Mouse (Mus musculus) neural tube, embryonic 12.5 days (tissue): ENCODE results near the gene Lmtk2. TPM values are rescaled to one million over a fixed set of nuclear protein-coding genes. Genes with fewer than 3 reads are reported as not detected.

Experiments used
- ATAC-seq: fragments of 200-750 bp; cut with Nextera tagmentation; 2 replicates; pipeline ENCODE4 v1.8.0; 2017; ENCODE audit warnings: low read depth, mild to moderate bottlenecking, moderate TSS enrichment, moderate library complexity; ENCODE audit not compliant: low FRiP score
- H3K27ac ChIP-seq: fragments of 300-500 bp; sonication (generic); 2 replicates; pipeline ENCODE4 v1.5.1; 2016
- H3K27me3 ChIP-seq: fragments of 300-500 bp; sonication (generic); replicated peaks from 2 replicates; pipeline ENCODE4 v1.6.1; 2016; ENCODE audit warnings: mild to moderate bottlenecking
- H3K36me3 ChIP-seq: fragments of 300-500 bp; sonication (generic); 2 replicates; pipeline ENCODE4 v1.6.1; 2016; ENCODE audit warnings: mild to moderate bottlenecking
- H3K4me1 ChIP-seq: fragments of 300-500 bp; sonication (generic); 2 replicates; pipeline ENCODE4 v1.6.1; 2016
- H3K4me2 ChIP-seq: fragments of 300-500 bp; sonication (generic); replicated peaks from 2 replicates; pipeline ENCODE4 v1.6.1; 2016; ENCODE audit warnings: mild to moderate bottlenecking
- H3K4me3 ChIP-seq: fragments of 300-500 bp; sonication (generic); 2 replicates; pipeline ENCODE4 v1.5.1; 2016
- H3K9ac ChIP-seq: fragments of 300-500 bp; sonication (generic); 2 replicates; pipeline ENCODE4 v1.6.1; 2016; ENCODE audit warnings: mild to moderate bottlenecking
- H3K9me3 ChIP-seq: fragments of 300-500 bp; sonication (generic); 2 replicates; pipeline ENCODE4 v1.6.1; 2016; ENCODE audit warnings: mild to moderate bottlenecking
- WGBS: fragments of 180-500 bp; shearing (Covaris S2); methylation state at CpG from one replicate; pipeline ENCODE4 v1.1.7; 2016; 5-methylcytosine and 5-hydroxymethylcytosine counted together
- polyA plus RNA-seq: library from polyadenylated mRNA; unstranded; fragments of >200 nt; fragmentation: Nextera tagmentation; extraction: Ambion mirVana; gene quantifications from 2 replicates; pipeline ENCODE4 v1.2.1, GENCODE M21; 2016

Lmtk2 gene
- polyA plus RNA-seq, 1 experiment from 2014 or later = 9.0 TPM

DNA sequence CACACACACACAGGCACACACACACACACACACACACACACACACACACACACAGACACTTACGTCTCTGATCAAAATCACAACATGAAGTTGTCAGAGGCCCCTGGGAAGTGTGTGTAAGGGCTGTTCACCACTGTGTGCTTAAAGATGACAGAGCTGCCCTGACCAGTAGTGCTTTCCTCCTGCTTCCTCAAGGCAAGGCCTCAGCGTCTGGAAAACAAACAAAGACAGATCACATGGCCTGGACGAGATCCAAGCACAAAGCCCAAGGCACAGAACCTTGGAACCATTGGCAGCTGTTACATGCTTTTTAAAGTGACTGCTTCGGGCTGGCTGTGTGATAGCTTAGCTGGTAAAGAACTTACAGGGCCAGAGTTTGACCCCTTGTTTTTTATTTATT, 58.4 kb downstream of the Lmtk2 start:
- no peaks in the 10 kb centered on the region for H3K9me3 ChIP-seq
- H3K27me3 ChIP-seq = no peaks in the 10 kb centered on the region
- peaks cover 34% of the 10 kb centered on the region for H3K36me3 ChIP-seq
- WGBS = 45% methylated on average over 4 of the region's 4 CpGs
- no peak overlapping the region for H3K9ac ChIP-seq
- H3K4me3 ChIP-seq = no peak overlapping the region
- no peak overlapping the region for H3K27ac ChIP-seq
- H3K4me1 ChIP-seq = no peaks in the 10 kb centered on the region
- no peak; the same call in 1 of the 2 replicates for ATAC-seq
- no peak overlapping the region for H3K4me2 ChIP-seq

DNA sequence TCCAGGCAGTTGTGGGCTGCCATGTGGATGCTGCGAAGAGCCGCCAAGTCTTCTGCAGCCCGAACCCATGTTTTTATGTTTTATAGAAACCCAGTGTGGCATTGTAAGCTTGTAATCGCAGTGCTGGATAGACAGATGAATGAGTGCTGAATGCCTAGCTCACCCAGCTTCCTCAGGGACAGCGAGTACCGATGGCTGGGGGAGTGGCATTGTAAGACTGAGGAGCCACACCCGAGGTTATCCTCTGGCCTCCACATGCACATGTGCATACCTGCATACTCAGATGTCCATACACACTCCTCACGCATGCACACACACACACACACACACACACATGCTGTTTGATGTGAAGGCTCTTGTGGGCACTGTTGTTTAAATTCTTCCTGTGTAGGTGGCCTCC, 58.9 kb downstream of the Lmtk2 start:
- no peaks in the 10 kb centered on the region for H3K4me1 ChIP-seq
- H3K36me3 ChIP-seq = peaks cover 39% of the 10 kb centered on the region
- no peaks in the 10 kb centered on the region for H3K27me3 ChIP-seq
- no peak overlapping the region for H3K27ac ChIP-seq
- WGBS = 95% methylated on average over 8 of the region's 8 CpGs
- no peaks in the 10 kb centered on the region for H3K9me3 ChIP-seq
- no peak for ATAC-seq
- H3K4me3 ChIP-seq = no peak overlapping the region
- no peak overlapping the region for H3K9ac ChIP-seq
- H3K4me2 ChIP-seq = no peak overlapping the region

- H3K4me3 ChIP-seq = no peak overlapping the region
- no peaks in the 10 kb centered on the region for H3K9me3 ChIP-seq
- peaks cover 56% of the 10 kb centered on the region for H3K36me3 ChIP-seq
- H3K27ac ChIP-seq = no peak overlapping the region
- no peak overlapping the region for H3K9ac ChIP-seq
- no peaks in the 10 kb centered on the region for H3K27me3 ChIP-seq
- no peaks in the 10 kb centered on the region for H3K4me1 ChIP-seq
- ATAC-seq = no peak
- WGBS = 86% methylated on average over 5 of the region's 5 CpGs
- no peak overlapping the region for H3K4me2 ChIP-seq
These were observed 62.0 kb downstream of the Lmtk2 start for GRCm38 (mm10) chr5:144162080-144162812.

- Histone ChIP-seq H3K27ac (no peak overlapping the region), H3K4me3 (no peak overlapping the region), H3K27me3 (no peaks in the 10 kb centered on the region), H3K9ac (no peak overlapping the region), H3K4me1 (no peaks in the 10 kb centered on the region), H3K4me2 (no peak overlapping the region), H3K36me3 (peaks cover 49% of the 10 kb centered on the region), H3K9me3 (no peaks in the 10 kb centered on the region)
- no peak for ATAC-seq
- 84% methylated on average over 10 of the region's 10 CpGs for WGBS
These were observed 62.7 kb downstream of the Lmtk2 start for GRCm38 (mm10) chr5:144162813-144163517.

DNA sequence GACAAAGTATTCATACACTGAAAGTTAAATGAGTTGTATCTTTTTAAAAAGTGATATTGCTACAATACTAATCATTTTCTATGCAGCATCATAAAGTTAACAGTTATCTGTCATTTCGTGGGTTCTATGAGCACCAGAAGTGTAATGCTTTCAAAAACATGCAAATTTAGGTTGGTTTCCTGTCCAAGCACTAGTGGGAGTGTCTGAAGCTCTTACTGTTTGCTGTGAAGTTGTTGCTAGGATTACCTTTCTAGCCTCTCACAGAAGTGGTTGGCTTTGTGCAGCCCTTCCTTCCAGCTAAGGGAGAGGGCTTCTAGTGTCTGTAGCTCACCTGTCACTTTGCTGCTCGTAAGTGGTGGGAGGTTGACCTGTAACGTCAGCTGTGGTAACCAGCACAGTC, 65.5 kb downstream of the Lmtk2 start:
- Histone ChIP-seq H3K36me3 (peaks cover 51% of the 10 kb centered on the region), H3K4me1 (no peaks in the 10 kb centered on the region), H3K4me3 (no peak overlapping the region), H3K4me2 (no peak overlapping the region), H3K9me3 (no peaks in the 10 kb centered on the region), H3K27ac (no peak overlapping the region), H3K9ac (no peak overlapping the region), H3K27me3 (no peaks in the 10 kb centered on the region)
- WGBS = 90% methylated on average over 3 of the region's 3 CpGs
- ATAC-seq = no peak

DNA sequence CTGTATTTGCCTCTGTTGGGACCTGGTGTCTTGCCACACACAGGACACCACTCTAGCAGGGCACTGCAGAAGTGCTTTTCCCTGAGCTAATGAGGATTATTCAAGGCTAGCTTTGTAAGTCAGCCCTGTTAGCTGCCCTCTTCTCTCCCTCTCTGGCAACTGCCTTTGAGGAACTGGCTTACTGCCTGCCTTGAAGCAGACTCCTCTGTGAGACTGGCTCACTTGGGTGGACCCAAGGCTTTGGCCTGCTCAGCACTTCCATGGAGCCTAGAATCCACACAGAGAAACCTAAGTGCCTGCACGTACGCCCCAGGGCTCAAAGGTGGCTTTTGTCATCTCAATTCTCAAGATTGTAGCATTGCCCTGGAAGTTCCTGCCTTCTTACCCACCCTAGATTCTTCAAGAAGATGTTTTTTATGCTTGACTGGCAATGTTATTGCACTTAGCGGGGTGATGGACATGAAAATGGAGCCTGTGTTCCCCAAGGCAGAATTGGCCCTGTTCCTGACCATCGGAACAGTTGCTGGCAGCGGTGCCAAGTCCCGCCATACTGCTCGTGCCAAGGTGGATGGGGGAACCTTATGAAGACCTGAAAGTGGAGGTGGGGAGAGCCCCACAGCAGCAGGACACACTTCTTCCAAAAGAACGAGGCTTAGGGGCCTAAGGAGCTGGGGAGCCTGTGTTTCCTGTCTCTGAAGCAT, 69.2 kb downstream of the Lmtk2 start:
- H3K36me3 ChIP-seq = peaks cover 70% of the 10 kb centered on the region

GRCm38 (mm10) chr5:144173648-144174047, 73.4 kb downstream of the Lmtk2 start:
- Histone ChIP-seq H3K27ac (no peak overlapping the region), H3K36me3 (peaks cover 78% of the 10 kb centered on the region), H3K4me3 (no peak overlapping the region), H3K27me3 (no peaks in the 10 kb centered on the region), H3K4me1 (no peaks in the 10 kb centered on the region), H3K4me2 (no peak overlapping the region), H3K9ac (no peak overlapping the region), H3K9me3 (no peaks in the 10 kb centered on the region)
- ATAC-seq = no peak
- 93% methylated on average over 18 of the region's 18 CpGs for WGBS

More for the DNA sequence above, 69.2 kb downstream of the Lmtk2 start:
- 95% methylated on average over 8 of the region's 8 CpGs for WGBS
- H3K9me3 ChIP-seq = no peaks in the 10 kb centered on the region
- H3K9ac ChIP-seq = no peak overlapping the region
- H3K4me3 ChIP-seq = no peak overlapping the region
- no peak for ATAC-seq
- no peak overlapping the region for H3K4me2 ChIP-seq
- no peaks in the 10 kb centered on the region for H3K4me1 ChIP-seq
- H3K27me3 ChIP-seq = no peaks in the 10 kb centered on the region
- no peak overlapping the region for H3K27ac ChIP-seq

DNA sequence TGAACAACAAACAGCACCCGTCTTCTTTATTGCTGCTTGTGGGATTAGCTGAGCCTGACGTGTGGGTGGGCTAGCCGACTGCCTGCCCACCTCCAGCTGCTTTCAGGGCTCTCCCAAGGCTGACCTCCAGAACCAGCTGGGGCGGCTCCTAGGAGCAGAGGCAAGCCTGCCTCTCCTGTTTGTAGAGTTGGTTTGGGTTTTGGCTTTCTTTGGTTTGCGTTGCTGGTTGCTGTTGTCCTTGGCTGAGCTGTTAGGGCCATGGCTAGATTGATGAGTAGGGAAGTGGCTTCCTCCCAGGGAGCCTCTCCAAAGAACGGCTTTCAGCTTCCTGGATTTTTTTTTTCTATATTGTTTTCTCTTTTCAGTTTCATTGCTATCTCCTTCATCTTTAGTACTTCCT, 78.0 kb downstream of the Lmtk2 start:
- Histone ChIP-seq H3K4me1 (no peaks in the 10 kb centered on the region), H3K27me3 (no peaks in the 10 kb centered on the region), H3K27ac (no peak overlapping the region), H3K9ac (no peak overlapping the region), H3K4me3 (no peak overlapping the region), H3K9me3 (no peaks in the 10 kb centered on the region), H3K4me2 (no peak overlapping the region), H3K36me3 (peaks cover 49% of the 10 kb centered on the region)
- 58% methylated on average over 6 of the region's 6 CpGs for WGBS
- ATAC-seq = no peak

DNA sequence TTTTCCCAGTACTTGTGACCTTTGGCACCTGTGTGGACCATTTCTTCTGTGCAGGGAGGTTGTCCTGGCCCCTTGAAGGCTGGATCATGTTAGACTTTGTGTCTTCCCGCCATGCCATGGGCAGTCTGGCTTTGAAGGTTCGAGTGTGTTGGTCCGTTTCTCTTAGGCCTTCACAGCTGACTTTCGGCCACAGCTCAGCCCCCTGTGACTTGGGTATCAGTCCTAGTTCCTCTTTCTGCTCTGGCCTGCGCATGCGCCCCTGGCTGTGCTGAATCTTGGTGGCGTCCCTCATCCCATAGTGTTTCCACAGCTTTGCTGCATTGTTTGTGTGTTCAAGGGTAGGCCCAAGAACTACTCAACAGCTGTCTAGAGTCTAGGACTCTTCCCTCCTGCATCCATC, 81.0 kb downstream of the Lmtk2 start:
- no peak for ATAC-seq
- 0 out of 2 replicates have a peak, but pooled peaks cover 6% of the 10 kb centered on the region for H3K4me1 ChIP-seq
- H3K27ac ChIP-seq = no peak overlapping the region
- 92% methylated on average over 7 of the region's 7 CpGs for WGBS
- no peaks in the 10 kb centered on the region for H3K9me3 ChIP-seq
- H3K4me3 ChIP-seq = no peak overlapping the region
- H3K9ac ChIP-seq = no peak overlapping the region
- H3K4me2 ChIP-seq = no peak overlapping the region
- H3K36me3 ChIP-seq = peaks cover 40% of the 10 kb centered on the region
- H3K27me3 ChIP-seq = no peaks in the 10 kb centered on the region

DNA sequence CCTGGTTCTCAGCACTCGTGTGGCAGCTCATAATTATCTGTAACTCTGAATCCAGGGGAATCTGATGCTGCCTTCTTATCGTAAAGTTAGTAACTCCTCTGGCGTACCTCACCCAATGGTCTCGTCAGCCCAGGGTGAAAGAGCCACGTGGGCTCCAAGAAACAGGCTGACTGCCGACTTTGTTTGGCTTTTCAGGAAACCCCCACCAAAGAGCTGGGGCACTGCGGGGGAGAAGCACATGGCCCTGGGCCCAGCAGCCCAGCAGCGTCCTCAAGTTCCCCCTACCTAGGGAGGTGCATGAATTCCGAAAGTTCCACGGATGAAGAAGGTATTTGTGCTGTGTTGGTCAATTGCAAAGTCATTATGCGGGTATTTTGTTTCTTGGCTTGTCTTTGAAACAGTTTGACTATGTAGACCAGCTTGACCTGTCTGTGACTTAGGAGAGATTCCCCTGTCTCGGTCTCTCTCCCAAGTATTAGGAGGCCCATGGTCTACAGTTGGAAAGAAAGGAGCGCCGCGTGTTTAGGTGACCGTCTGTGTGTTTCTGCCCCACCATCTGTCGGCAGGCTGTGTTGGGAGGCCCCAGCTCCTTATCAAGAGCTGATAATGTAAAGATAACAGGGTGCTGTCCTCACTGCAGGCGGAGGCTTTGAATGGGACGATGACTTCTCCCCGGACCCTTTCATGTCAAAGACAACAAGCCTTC, 82.5 kb downstream of the Lmtk2 start:
- H3K36me3 ChIP-seq = peaks cover 32% of the 10 kb centered on the region
- no peaks in the 10 kb centered on the region for H3K27me3 ChIP-seq
- WGBS = 86% methylated on average over 20 of the region's 20 CpGs

DNA sequence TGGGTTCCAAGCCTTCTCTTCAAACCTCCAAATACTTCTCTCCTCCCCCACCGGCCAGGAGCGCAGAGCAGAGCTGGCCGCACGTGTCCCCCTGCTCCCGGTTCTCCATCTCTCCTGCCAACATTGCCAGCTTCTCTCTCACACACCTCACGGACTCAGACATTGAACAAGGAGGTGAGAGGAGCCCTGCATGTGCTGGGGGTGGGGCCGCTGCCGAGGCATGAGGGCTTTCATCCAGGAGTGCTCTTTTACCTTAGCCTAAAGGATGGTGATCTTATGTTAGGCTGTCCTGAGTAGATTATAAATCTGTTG, 83.0 kb downstream of the Lmtk2 start:
- H3K4me3 ChIP-seq = no peak overlapping the region
- 85% methylated on average over 8 of the region's 8 CpGs for whole genome bisulfite sequencing
- no peak for ATAC-seq
- no peak overlapping the region for H3K4me2 ChIP-seq
- H3K9ac ChIP-seq = no peak overlapping the region
- H3K27me3 ChIP-seq = no peaks in the 10 kb centered on the region
- H3K9me3 ChIP-seq = no peaks in the 10 kb centered on the region
- H3K27ac ChIP-seq = no peak overlapping the region
- peaks cover 28% of the 10 kb centered on the region for H3K36me3 ChIP-seq
- H3K4me1 ChIP-seq = 0 out of 2 replicates have a peak, but pooled peaks cover 6% of the 10 kb centered on the region

More for the DNA sequence above, 82.5 kb downstream of the Lmtk2 start:
- Histone ChIP-seq H3K4me3 (no peak overlapping the region), H3K9ac (no peak overlapping the region), H3K27ac (no peak overlapping the region), H3K9me3 (no peaks in the 10 kb centered on the region), H3K4me1 (0 out of 2 replicates have a peak, but pooled peaks cover 6% of the 10 kb centered on the region), H3K4me2 (no peak overlapping the region)
- no peak for ATAC-seq
